Mouse (Mus musculus) cortical plate, adult 2 months (tissue): ENCODE measurements around the gene Ghdc. TPM values are rescaled to one million over a fixed set of nuclear protein-coding genes. Genes with fewer than 3 reads are reported as not detected.
"Not testable (repeated sequence)": the region's sequence is repeated elsewhere in the genome, so short reads cannot be mapped to it uniquely, and the experiment has no call there.

Experiments used
- H3K27ac ChIP-seq: fragments of 200-500 bp; 2 replicates; pipeline ENCODE4 v1.5.1; 2012; ENCODE audit warnings: low read length, control low read depth, inconsistent platforms; ENCODE audit not compliant: insufficient read depth
- H3K4me1 ChIP-seq: fragments of 200-500 bp; 2 replicates; pipeline ENCODE4 v1.6.1; 2011; ENCODE audit warnings: low read length; ENCODE audit not compliant: control insufficient read depth, insufficient read depth
- H3K4me3 ChIP-seq: fragments of 200-500 bp; 2 replicates; pipeline ENCODE4 v1.5.1; 2011; ENCODE audit warnings: mild to moderate bottlenecking, low read length, control low read depth; ENCODE audit not compliant: insufficient read depth
- CTCF ChIP-seq: fragments of 200-500 bp; IDR thresholded peaks from 2 replicates; pipeline ENCODE4 v1.5.1; 2011; ENCODE audit warnings: mild to moderate bottlenecking, control low read depth, low read length; ENCODE audit not compliant: insufficient read depth; ENCODE audit errors: extremely low read depth
- POLR2A ChIP-seq: fragments of 200-500 bp; IDR thresholded peaks from 2 replicates; pipeline ENCODE4 v1.6.1; 2011; ENCODE audit warnings: mild to moderate bottlenecking, low read length, control low read depth; ENCODE audit not compliant: insufficient read depth; ENCODE audit errors: extremely low read depth
- polyA plus RNA-seq: library from polyadenylated mRNA; depleted of rRNA; stranded (reverse); fragments of >200 nt; gene quantifications from 2 replicates; pipeline ENCODE4 v1.2.3, GENCODE M21; 2012

Ghdc gene
- polyA plus RNA-seq, 1 experiment: 7.5 TPM

- TF ChIP-seq CTCF: no peak
- no peak for TF ChIP-seq POLR2A
- Histone ChIP-seq H3K4me1 (no peaks in the 10 kb centered on the region), H3K4me3 (no peak overlapping the region), H3K27ac (no peak overlapping the region)
These were observed 40.4 kb upstream of the Ghdc start for GRCm38 (mm10) chr11:100811132-100811531.

- Histone ChIP-seq H3K4me3 (no peak overlapping the region), H3K4me1 (no peaks in the 10 kb centered on the region), H3K27ac (no peak overlapping the region)
- TF ChIP-seq CTCF (no peak), POLR2A (no peak)
These were observed 39.8 kb upstream of the Ghdc start for GRCm38 (mm10) chr11:100810516-100810915.

- Histone ChIP-seq H3K27ac (no peak overlapping the region), H3K4me3 (no peak overlapping the region), H3K4me1 (no peaks in the 10 kb centered on the region)
- TF ChIP-seq CTCF (no peak), POLR2A (no peak)
These were observed 35.9 kb upstream of the Ghdc start for GRCm38 (mm10) chr11:100806380-100807305.

- H3K4me3 ChIP-seq: no peak overlapping the region
- no peaks in the 10 kb centered on the region for H3K4me1 ChIP-seq
- TF ChIP-seq POLR2A: no peak
- no peak overlapping the region for H3K27ac ChIP-seq
These were observed 34.8 kb upstream of the Ghdc start for GRCm38 (mm10) chr11:100805535-100805934.

- Histone ChIP-seq H3K4me3 (no peak overlapping the region), H3K4me1 (no peaks in the 10 kb centered on the region), H3K27ac (no peak overlapping the region)
- TF ChIP-seq CTCF: no peak
- TF ChIP-seq POLR2A: no peak
These were observed 33.7 kb upstream of the Ghdc start for GRCm38 (mm10) chr11:100804409-100804808.

- Histone ChIP-seq H3K4me1 (no peaks in the 10 kb centered on the region), H3K27ac (no peak overlapping the region), H3K4me3 (no peak overlapping the region)
- TF ChIP-seq POLR2A (no peak), CTCF (no peak)
These were observed 28.7 kb upstream of the Ghdc start for GRCm38 (mm10) chr11:100799426-100799825.

GRCm38 (mm10) chr11:100796585-100796984, 25.8 kb upstream of the Ghdc start:
- H3K27ac ChIP-seq: no peak overlapping the region
- no peaks in the 10 kb centered on the region for H3K4me1 ChIP-seq
- no peak overlapping the region for H3K4me3 ChIP-seq
- TF ChIP-seq CTCF (no peak), POLR2A (no peak)

GRCm38 (mm10) chr11:100795386-100795785, 24.6 kb upstream of the Ghdc start:
- TF ChIP-seq POLR2A (no peak), CTCF (no peak)
- H3K4me1 ChIP-seq: no peaks in the 10 kb centered on the region
- no peak overlapping the region for H3K27ac ChIP-seq
- no peak overlapping the region for H3K4me3 ChIP-seq

GRCm38 (mm10) chr11:100791457-100792049, 20.8 kb upstream of the Ghdc start:
- TF ChIP-seq POLR2A (no peak), CTCF (no peak)
- H3K27ac ChIP-seq: no peak overlapping the region

GRCm38 (mm10) chr11:100790644-100791043, 19.9 kb upstream of the Ghdc start:
- H3K4me1 ChIP-seq, H3K27ac ChIP-seq, H3K4me3 ChIP-seq: not testable (repeated sequence)

More at GRCm38 (mm10) chr11:100791457-100792049, 20.8 kb upstream of the Ghdc start:
- no peak overlapping the region for H3K4me3 ChIP-seq
- no peaks in the 10 kb centered on the region for H3K4me1 ChIP-seq
